Mouse (Mus musculus): Measurements from ENCODE around the gene Naaa.

The Naaa gene

DNA sequence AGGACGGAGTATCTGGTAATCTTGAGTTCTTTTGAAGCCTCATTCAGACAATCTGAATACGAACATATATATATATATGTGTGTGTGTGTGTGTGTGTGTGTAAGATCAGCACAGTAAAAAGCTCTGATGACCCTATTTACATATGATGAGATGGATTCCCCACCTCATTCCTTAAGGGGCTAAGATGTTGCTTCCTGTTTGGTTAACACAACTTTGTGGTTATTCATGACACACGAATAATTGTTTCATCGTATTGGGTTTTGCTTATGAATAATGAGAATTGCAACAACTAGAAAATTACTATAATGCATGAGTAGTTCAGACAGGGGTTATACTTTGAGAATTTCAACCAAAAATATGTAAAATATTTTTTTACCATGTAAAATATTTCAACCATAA, 62.7 kb downstream of the Naaa start, which contains the start of gene U90926:
TSS of gene U90926 (minus strand) at position 101 of the 400 bp plus-strand sequence.
- in situ Hi-C loops (cut with MboI, MseI): no loop called here

GRCm38 (mm10) chr5:92212231-92212630, 65.7 kb downstream of the Naaa start:
- in situ Hi-C loops (cut with MboI, MseI): no loop called here

DNA sequence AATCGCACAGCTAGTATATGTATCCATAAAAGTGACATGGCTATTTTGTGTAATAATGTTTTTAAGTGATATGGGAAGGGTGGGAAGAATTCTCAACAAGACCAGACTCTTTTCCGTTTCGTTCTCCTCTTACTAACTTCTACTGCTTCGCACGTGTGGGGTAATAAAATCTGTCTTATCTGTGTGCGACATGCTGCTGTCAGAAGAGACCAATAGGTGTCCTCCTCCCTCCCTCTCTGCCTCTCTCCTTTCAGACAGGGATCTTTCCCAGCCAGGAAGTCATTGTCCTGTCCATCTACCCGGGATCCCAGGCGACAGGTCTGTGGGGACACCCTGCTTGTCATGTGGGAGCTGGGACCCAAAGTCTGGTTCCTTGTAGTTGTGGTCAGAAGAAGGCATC, 67.8 kb downstream of the Naaa start:
- in situ Hi-C loops (cut with MboI, MseI): no loop called here

All from T-helper 2 cell (primary cell).